Comparison of ENCODE assay signal across 7 mouse cellular contexts in the genomic region with DNA sequence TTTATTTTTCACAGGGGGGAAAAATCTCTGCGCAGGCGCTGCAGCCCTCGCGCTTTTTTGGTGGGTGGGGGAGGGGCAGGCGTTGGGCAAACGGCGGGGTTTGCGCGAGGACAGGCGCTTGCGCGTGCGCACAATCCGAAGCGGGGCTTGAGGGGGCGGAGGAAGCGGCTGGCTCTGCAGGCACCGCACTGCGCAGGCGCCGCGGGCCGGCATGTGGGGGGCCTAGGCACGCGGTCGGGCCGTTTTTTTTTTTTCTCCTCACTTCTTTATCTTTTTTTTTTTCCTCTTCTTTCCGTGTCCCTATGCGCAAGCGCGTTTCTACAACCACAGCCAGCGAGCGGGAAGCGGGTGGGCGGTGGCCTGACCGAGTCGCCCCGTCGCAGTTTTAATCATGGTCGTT. TPM values are rescaled to one million over a fixed set of nuclear protein-coding genes. Genes with fewer than 3 reads are reported as not detected.
DNase-seq lines count a peak whose midpoint lies in the region; ATAC-seq and TF ChIP-seq lines count a peak whose summit lies in the region.

No protein-coding gene starts in this region.

- ATAC-seq in intestine, postnatal 0 days = peak; percentile 20; the same call in 1 of the 2 replicates
- 0 out of 2 replicates have a peak, but pooled peaks have one; percentile 1 for ATAC-seq in midbrain, embryonic 12.5 days (ENCODE audit: low FRiP score, low read depth)

- H3K4me1 ChIP-seq in intestine, postnatal 0 days (replicated peaks; ENCODE audit: control insufficient read depth, insufficient read depth, low read length) = peaks cover 10% of the 10 kb centered on the region; the same call in 1 of the 2 replicates
- H3K4me1 ChIP-seq in limb, embryonic 10.5 days = peaks cover 59% of the 10 kb centered on the region
- H3K4me1 ChIP-seq in midbrain, embryonic 12.5 days = peaks cover 52% of the 10 kb centered on the region

- no peaks in the 10 kb centered on the region for H3K9me3 ChIP-seq in intestine, postnatal 0 days (ENCODE audit: control insufficient read depth)
- H3K9me3 ChIP-seq in limb, embryonic 10.5 days (replicated peaks) = no peaks in the 10 kb centered on the region
- no peaks in the 10 kb centered on the region for H3K9me3 ChIP-seq in midbrain, embryonic 12.5 days

- H3K9ac ChIP-seq in intestine, postnatal 0 days (ENCODE audit: low read depth, low read length) = peak overlapping the region; percentile 96
- H3K9ac ChIP-seq in midbrain, embryonic 12.5 days (replicated peaks) = peak overlapping the region; percentile 98

- no peaks in the 10 kb centered on the region for H3K27me3 ChIP-seq in intestine, postnatal 0 days (replicated peaks; ENCODE audit: control insufficient read depth, insufficient read depth, low read length)
- H3K27me3 ChIP-seq in limb, embryonic 10.5 days (ENCODE audit: low read depth, poor library complexity, severe bottlenecking) = no peaks in the 10 kb centered on the region
- no peaks in the 10 kb centered on the region for H3K27me3 ChIP-seq in midbrain, embryonic 12.5 days

- intact Hi-C loops in gastrocnemius, postnatal 36 days (cut with DNase I) = no loop called here

- peaks cover 34% of the 10 kb centered on the region for H3K36me3 ChIP-seq in intestine, postnatal 0 days (ENCODE audit: control insufficient read depth, insufficient read depth)
- peaks cover 46% of the 10 kb centered on the region for H3K36me3 ChIP-seq in limb, embryonic 10.5 days
- H3K36me3 ChIP-seq in midbrain, embryonic 12.5 days = peaks cover 42% of the 10 kb centered on the region

- WGBS in intestine, postnatal 0 days = under 1% methylated on average over 40 of the region's 40 CpGs
- 0% methylated on average over 40 of the region's 40 CpGs for WGBS in limb, embryonic 10.5 days
- under 1% methylated on average over 40 of the region's 40 CpGs for WGBS in midbrain, embryonic 12.5 days

- no peak for TF ChIP-seq CTCF in intestine, postnatal 0 days (IDR thresholded peaks at IDR 0.05; ENCODE audit: low read depth)

- H3K4me3 ChIP-seq in intestine, postnatal 0 days (ENCODE audit: low read depth, low read length) = peak overlapping the region; percentile 92
- peak overlapping the region; percentile 87 for H3K4me3 ChIP-seq in limb, embryonic 10.5 days
- H3K4me3 ChIP-seq in midbrain, embryonic 12.5 days = peak overlapping the region; percentile 94

- peak overlapping the region; percentile 66 for H3K4me2 ChIP-seq in intestine, postnatal 0 days (replicated peaks; ENCODE audit: low read depth)
- peak overlapping the region; percentile 93 for H3K4me2 ChIP-seq in midbrain, embryonic 12.5 days (replicated peaks)

- peak overlapping the region; percentile 99 for H3K27ac ChIP-seq in intestine, postnatal 0 days (ENCODE audit: low read depth, low read length)
- peak overlapping the region; percentile 100 for H3K27ac ChIP-seq in limb, embryonic 10.5 days
- peak overlapping the region; percentile 98 for H3K27ac ChIP-seq in midbrain, embryonic 12.5 days (replicated peaks)

- peak; percentile 89 to 93 for DNase-seq in adrenal gland, adult 18-20 months (ENCODE audit: low spot score in 2 of 2)
- peak; percentile 95 for DNase-seq in embryo, embryonic 10 days (ENCODE audit: low spot score)
- peak; percentile 82 to 92 for DNase-seq in gastrocnemius, postnatal 36 days
- peak; percentile 97 for DNase-seq in limb, embryonic 10.5 days (ENCODE audit: low spot score)
- DNase-seq in spleen, adult 18-20 months = peak; percentile 91 to 92

RNA-seq across cellular contexts. Expression of a gene that starts 2.9 kb away (rescaled TPM):
- 100 to 1,000 TPM; 327 to 346 TPM for total RNA-seq in adrenal gland, adult 18-20 months (2021)
- total RNA-seq in gastrocnemius, postnatal 36 days (2021) = 100 to 1,000 TPM; 111 to 131 TPM
- 144 and 152 TPM in 2 replicates for polyA plus RNA-seq in intestine, postnatal 0 days (2015; fragmentation: Nextera tagmentation; extraction: Ambion mirVana)
- 335 and 336 TPM in 2 replicates for polyA plus RNA-seq in limb, embryonic 10.5 days (2016; fragmentation: Nextera tagmentation; extraction: Ambion mirVana)
- polyA plus RNA-seq in midbrain, embryonic 12.5 days (2016; fragmentation: Nextera tagmentation; extraction: Ambion mirVana) = 323 and 357 TPM in 2 replicates

RNA-seq across cellular contexts. Expression of a gene that starts 13.8 kb away (rescaled TPM):
- 100 to 1,000 TPM; 474 to 780 TPM for total RNA-seq in adrenal gland, adult 18-20 months (2021)
- total RNA-seq in gastrocnemius, postnatal 36 days (2021) = 100 to 1,000 TPM; 214 to 252 TPM
- polyA plus RNA-seq in intestine, postnatal 0 days (2015; fragmentation: Nextera tagmentation; extraction: Ambion mirVana) = 402 and 426 TPM in 2 replicates
- 69.1 and 90.7 TPM in 2 replicates for polyA plus RNA-seq in limb, embryonic 10.5 days (2016; fragmentation: Nextera tagmentation; extraction: Ambion mirVana)
- polyA plus RNA-seq in midbrain, embryonic 12.5 days (2016; fragmentation: Nextera tagmentation; extraction: Ambion mirVana) = 71.4 and 77.2 TPM in 2 replicates

RNA-seq across cellular contexts. Expression of a gene that starts 22.4 kb away (rescaled TPM):
- 10 to 100 TPM; 10.3 to 14.0 TPM for total RNA-seq in adrenal gland, adult 18-20 months (2021)
- total RNA-seq in gastrocnemius, postnatal 36 days (2021) = 1 to 10 TPM; 2.5 to 3.1 TPM
- polyA plus RNA-seq in intestine, postnatal 0 days (2015; fragmentation: Nextera tagmentation; extraction: Ambion mirVana) = 2,376 and 2,464 TPM in 2 replicates
- polyA plus RNA-seq in limb, embryonic 10.5 days (2016; fragmentation: Nextera tagmentation; extraction: Ambion mirVana) = 2.7 and 4.1 TPM in 2 replicates
- 3.2 and 3.5 TPM in 2 replicates for polyA plus RNA-seq in midbrain, embryonic 12.5 days (2016; fragmentation: Nextera tagmentation; extraction: Ambion mirVana)

RNA-seq across cellular contexts. Expression of a gene that starts 22.5 kb away (rescaled TPM):
- 1 to 10 TPM; 2.6 to 3.2 TPM for total RNA-seq in adrenal gland, adult 18-20 months (2021)
- 1 to 10 TPM; 1.1 TPM for total RNA-seq in gastrocnemius, postnatal 36 days (2021)
- 1.6 and 2.2 TPM in 2 replicates for polyA plus RNA-seq in intestine, postnatal 0 days (2015; fragmentation: Nextera tagmentation; extraction: Ambion mirVana)
- polyA plus RNA-seq in limb, embryonic 10.5 days (2016; fragmentation: Nextera tagmentation; extraction: Ambion mirVana) = 2.7 and 3.0 TPM in 2 replicates
- polyA plus RNA-seq in midbrain, embryonic 12.5 days (2016; fragmentation: Nextera tagmentation; extraction: Ambion mirVana) = 1.7 and 2.8 TPM in 2 replicates

RNA-seq across cellular contexts. Expression of a gene that starts 43.9 kb away (rescaled TPM):
- total RNA-seq in adrenal gland, adult 18-20 months (2021) = 10 to 100 TPM; 44.0 to 55.4 TPM
- 10 to 100 TPM; 20.5 to 30.2 TPM for total RNA-seq in gastrocnemius, postnatal 36 days (2021)
- polyA plus RNA-seq in intestine, postnatal 0 days (2015; fragmentation: Nextera tagmentation; extraction: Ambion mirVana) = 33.1 and 33.2 TPM in 2 replicates
- polyA plus RNA-seq in limb, embryonic 10.5 days (2016; fragmentation: Nextera tagmentation; extraction: Ambion mirVana) = 50.5 and 63.1 TPM in 2 replicates
- polyA plus RNA-seq in midbrain, embryonic 12.5 days (2016; fragmentation: Nextera tagmentation; extraction: Ambion mirVana) = 38.6 and 44.5 TPM in 2 replicates

Comparison
In these comparisons a context has a peak if more than half of its experiments do, and no peak if none do; other contexts are left out.
1. Peak in every context shown above with its lines: DNase-seq, ATAC-seq, H3K4me3 ChIP-seq and H3K27ac ChIP-seq.
2. RNA of a gene that starts 22.4 kb away (polyA plus RNA-seq): 2,376 to 2,464 TPM in intestine, postnatal 0 days; 2.7 to 4.1 TPM in limb, embryonic 10.5 days and 3.2 to 3.5 TPM in midbrain, embryonic 12.5 days; every median in the first group is over 100 times any median in the second.